Mouse (Mus musculus): ENCODE measurements at regions not wholly inside any gene's neighbourhood (a gene's known extent, or its start where the extent isn't known, plus 50 kb on each side); places are given as distances from the start of the nearest gene placed in this dataset.

- H3K27ac ChIP-seq, result no peak overlapping the region
- no peak overlapping the region for H3K4me2 ChIP-seq (replicated peaks)
- H3K36me3 ChIP-seq, result no peaks in the 10 kb centered on the region
- no peak overlapping the region for H3K4me3 ChIP-seq
- no peak for ATAC-seq (ENCODE audit: insufficient number of reproducible peaks, insufficient read depth, low FRiP score, low TSS enrichment)
- H3K9me3 ChIP-seq, result no peaks in the 10 kb centered on the region
- H3K27me3 ChIP-seq, result no peaks in the 10 kb centered on the region
- no peaks in the 10 kb centered on the region for H3K4me1 ChIP-seq
- 89% methylated on average over 1 of the region's 1 CpGs for WGBS
- H3K9ac ChIP-seq, result no peak overlapping the region
Observed at GRCm38 (mm10) chr4:69197577-69197976, 243.4 kb upstream of the Brinp1 start.

- H3K9ac ChIP-seq, result no peak overlapping the region
- H3K4me3 ChIP-seq, result peak overlapping the region; percentile 40
- H3K36me3 ChIP-seq, result no peaks in the 10 kb centered on the region
- H3K4me2 ChIP-seq (replicated peaks), result peak overlapping the region; percentile 58
- no peak overlapping the region for H3K27ac ChIP-seq
- no peaks in the 10 kb centered on the region for H3K27me3 ChIP-seq
- H3K4me1 ChIP-seq, result no peaks in the 10 kb centered on the region
- 79% methylated on average over 1 of the region's 1 CpGs for WGBS
- no peaks in the 10 kb centered on the region for H3K9me3 ChIP-seq
- no peak for ATAC-seq (ENCODE audit: insufficient number of reproducible peaks, insufficient read depth, low FRiP score, low TSS enrichment)
Observed at GRCm38 (mm10) chr4:69196094-69196493, 241.9 kb upstream of the Brinp1 start.

GRCm38 (mm10) chr4:69195645-69196044 is 241.4 kb upstream of the Brinp1 start:
- Histone ChIP-seq H3K27me3 (no peaks in the 10 kb centered on the region), H3K9me3 (no peaks in the 10 kb centered on the region), H3K4me3 (peak overlapping the region; percentile 40), H3K9ac (peak overlapping the region; percentile 17; the same call in 1 of the 2 replicates), H3K4me2 (replicated peaks) (peak overlapping the region; percentile 58), H3K36me3 (no peaks in the 10 kb centered on the region), H3K27ac (no peak overlapping the region), H3K4me1 (no peaks in the 10 kb centered on the region)
- peak; percentile 47; the same call in 1 of the 2 replicates for ATAC-seq (ENCODE audit: insufficient number of reproducible peaks, insufficient read depth, low FRiP score, low TSS enrichment)
- under 1% methylated on average over 13 of the region's 13 CpGs for WGBS
